Mouse (Mus musculus) urinary bladder, adult 2 months (tissue): ENCODE data around the gene Fbxl15. TPM values are rescaled to one million over a fixed set of nuclear protein-coding genes. Genes with fewer than 3 reads are reported as not detected.

Experiments used
- DNase-seq: peaks from one replicate; pipeline ENCODE4 v3.0.0; 2022; ENCODE audit warnings: low spot score
- polyA plus RNA-seq: library from polyadenylated mRNA; depleted of rRNA; stranded (reverse); fragments of >200 nt; gene quantifications from 2 replicates; pipeline ENCODE4 v1.2.3, GENCODE M21; 2012; rRNA removed

Fbxl15 gene
- polyA plus RNA-seq, 1 experiment = 11.7 TPM

- DNase-seq = no peak
These were observed 20.1 kb downstream of the Fbxl15 start for GRCm38 (mm10) chr19:46347936-46348668.

- DNase-seq = peak; percentile 63
These were observed 20.9 kb downstream of the Fbxl15 start for GRCm38 (mm10) chr19:46348761-46349458.

DNA sequence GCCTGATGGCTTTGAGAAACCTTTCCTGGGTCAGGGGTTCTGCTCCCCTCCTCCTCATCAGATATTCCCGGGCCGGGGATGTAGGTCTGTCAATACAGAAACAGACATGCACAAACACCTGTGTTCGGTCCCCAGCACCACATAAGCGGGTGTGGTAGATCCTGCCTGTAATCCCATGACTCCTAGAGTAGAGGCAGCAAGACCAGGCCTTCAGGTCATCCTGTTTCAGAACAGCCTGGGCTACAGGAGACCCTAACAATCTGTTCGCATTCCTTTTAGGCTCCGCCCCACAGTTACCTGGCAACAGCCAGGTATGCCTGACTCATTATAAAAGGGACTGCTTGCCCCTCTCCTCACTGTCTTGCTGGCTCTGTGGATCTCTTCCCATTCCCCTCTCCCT lies 21.6 kb downstream of the Fbxl15 start:
- no peak for DNase-seq

- no peak for DNase-seq
These were observed 22.4 kb downstream of the Fbxl15 start, which contains the start of gene 2310034G01Rik for GRCm38 (mm10) chr19:46350168-46350932. Gene 2310034G01Rik (minus strand): TSS chr19:46350302.

DNA sequence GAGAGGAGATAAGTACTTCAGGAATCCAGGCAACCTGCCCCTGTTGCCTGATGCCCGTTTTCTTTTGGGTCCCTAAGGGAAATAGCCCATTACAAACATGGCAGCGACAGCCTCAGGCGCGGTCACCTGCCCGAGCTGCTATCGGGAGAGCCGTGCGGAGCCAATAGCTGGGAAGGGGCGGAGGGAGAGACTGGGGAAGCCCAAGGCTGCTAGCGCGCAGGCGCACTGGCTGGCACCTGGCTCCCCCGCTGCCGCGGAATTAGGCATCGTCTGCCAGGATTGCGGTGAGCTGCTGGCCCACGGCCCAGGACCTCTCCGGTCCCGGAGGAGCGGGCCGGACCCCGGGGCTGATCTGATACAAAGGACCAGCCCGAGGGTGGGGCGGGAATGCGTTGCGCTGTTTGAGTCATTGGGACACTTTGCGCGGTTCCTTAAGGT lies 28.7 kb downstream of the Fbxl15 start:
- peak; percentile 72 for DNase-seq

DNA sequence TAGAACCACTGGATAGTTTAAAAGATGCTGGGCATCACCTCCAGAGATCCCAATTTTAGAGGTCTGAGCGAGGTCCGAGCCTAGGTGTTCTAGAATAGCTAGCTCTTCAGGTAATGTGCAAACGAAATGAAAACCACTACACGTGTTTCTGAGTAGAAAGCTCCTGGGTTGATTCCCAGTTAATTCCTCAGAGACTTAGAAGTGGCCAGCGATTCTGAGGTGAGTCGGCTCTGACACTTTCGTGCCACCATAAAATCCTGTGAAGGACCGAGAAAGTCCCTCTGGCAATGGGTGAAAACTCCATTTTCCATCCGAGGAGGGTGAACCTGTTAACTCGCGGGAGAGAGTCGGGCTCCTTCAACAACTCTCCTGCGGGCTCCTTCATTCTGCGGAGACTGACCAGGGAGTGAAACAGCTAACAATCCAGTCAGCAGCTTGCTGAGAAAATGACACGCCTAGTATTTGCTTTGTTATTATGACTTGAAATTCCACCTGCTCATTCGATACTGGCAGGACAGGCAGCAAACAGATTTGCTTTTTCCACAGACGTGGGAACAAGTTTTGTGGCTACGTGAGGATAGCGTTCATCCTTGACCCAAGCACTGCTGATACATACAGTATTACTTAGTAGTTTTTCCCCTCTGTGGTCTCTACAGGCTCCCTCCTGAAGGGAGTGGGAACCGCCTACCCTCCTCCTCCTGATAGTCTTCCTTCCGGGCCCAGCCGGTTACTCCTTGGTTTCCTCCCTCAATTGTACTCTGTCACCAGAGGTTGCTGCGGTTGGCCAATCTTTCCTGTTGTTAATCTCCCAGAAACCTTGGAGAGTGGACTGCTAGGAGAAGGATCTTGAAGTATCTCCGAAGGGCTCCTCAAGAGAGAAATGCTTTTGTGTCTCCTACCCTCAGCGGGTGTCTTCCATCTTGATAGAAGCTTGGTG lies 29.6 kb downstream of the Fbxl15 start:
- no peak for DNase-seq

- no peak for DNase-seq
These were observed 30.4 kb downstream of the Fbxl15 start for GRCm38 (mm10) chr19:46358381-46358780.

DNA sequence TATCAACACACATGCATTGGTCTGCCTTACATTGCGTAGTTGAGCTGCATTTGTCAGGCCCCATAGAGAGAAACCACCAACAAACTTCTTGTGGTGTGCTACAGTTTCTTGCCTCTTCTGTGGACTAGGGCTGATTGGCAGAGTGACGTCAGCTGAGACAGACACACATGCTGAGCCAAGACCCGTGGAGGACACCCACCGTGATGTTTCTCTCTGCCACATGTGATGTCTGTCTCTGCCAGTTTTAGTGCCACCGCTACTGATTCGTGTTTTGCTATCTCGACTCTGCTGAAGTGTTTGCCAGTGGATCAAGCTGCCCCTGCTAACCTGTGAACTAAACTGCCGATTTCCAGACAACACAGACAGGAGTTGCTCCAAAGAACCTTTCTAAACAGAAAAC lies 34.1 kb downstream of the Fbxl15 start:
- no peak for DNase-seq

- DNase-seq = no peak
These were observed 35.5 kb downstream of the Fbxl15 start for GRCm38 (mm10) chr19:46363294-46364009.

DNA sequence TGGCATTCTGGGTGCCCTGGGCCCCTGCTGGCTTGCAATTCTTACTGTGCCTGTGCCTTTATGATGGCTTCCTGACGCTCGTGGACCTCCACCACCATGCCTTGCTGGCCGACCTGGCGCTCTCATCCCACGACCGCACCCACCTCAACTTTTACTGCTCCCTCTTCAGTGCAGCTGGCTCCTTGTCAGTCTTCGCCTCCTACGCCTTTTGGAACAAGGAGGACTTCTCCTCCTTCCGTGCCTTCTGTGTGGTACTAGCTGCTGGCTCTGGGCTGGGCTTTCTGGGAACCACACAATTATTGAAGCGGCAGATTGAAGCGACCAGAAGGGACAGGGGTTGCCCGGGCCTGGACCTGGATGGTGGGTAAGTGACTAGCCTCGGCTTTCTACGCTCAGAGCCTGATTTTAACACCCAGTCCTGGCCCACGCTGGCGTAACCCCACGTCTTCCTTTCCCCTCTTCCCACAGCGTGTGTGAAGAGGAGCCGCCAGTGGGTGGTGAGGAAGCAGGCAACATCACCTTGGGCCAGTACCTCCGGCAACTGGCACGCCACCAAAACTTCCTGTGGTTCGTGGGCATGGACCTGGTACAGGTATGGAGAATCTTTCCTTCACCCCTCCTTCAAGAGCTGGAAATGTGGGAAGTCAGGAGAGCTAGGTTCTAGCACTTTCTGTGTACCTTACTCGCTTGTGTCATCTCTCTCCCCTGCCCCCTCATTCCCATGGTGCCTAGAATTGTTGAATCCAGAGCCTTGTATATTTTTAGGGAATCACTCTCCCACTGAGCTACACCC lies 40.0 kb downstream of the Fbxl15 start:
- DNase-seq = no peak

DNA sequence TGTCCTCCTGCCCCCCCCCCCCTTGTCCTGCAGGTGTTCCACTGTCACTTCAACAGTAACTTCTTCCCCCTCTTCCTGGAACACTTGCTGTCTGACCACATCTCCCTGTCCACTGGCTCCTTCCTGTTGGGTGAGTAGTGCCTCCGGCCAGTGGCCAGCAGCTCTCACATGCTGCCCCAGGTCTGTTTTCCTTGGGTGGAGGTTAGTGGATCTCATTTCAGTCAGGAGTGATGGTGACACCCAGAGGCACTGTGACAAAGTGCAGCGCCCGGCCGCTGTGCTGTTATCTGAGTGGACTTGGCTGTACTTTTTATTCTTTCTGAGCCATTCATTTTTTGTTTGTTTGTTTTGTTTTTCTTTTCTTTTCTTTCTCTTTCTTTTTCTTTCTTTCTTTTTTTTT lies 41.2 kb downstream of the Fbxl15 start:
- DNase-seq = no peak

DNA sequence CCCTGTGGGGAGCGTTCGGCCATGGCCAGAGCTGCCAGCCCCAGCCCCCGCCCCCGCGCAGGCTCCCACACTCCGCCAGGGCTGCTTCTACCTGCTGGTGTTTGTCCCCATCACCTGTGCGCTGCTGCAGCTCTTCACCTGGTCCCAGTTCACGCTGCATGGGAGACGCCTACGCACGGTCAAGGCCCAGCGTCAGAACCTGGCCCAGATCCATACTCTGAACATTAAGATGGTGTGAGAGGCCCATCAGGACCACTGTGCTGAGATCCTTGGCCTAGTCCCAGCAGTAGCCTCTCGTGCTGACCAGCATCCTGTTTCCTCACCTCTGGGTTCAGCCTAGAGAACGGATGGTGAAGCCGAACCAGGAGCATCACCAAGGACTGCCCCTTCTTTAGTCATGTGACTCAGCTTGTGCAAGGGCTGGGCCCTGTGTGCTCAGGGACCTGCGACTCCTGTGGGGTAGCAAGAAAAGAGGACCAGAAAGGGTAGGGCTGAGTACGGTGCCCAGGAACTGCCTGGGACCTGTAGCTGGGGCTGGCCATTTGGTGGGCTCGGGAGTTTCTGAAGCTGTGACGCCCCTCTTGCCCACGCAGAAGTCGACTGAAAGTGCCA lies 46.6 kb downstream of the Fbxl15 start:
- no peak for DNase-seq

- DNase-seq = no peak
These were observed 47.5 kb downstream of the Fbxl15 start for GRCm38 (mm10) chr19:46375489-46375888.

GRCm38 (mm10) chr19:46375891-46376290 lies 47.9 kb downstream of the Fbxl15 start:
- no peak for DNase-seq

Other genes with a start within 250 kb of the Fbxl15 start
- gene Elovl3, start 196.3 kb upstream of the Fbxl15 start, polyA plus RNA-seq = not detected in 2 replicates
- gene Pitx3, start 179.9 kb upstream of the Fbxl15 start, polyA plus RNA-seq = 0.12 and 0.19 TPM in 2 replicates
- 56.3 and 57.5 TPM in 2 replicates for gene Gbf1, start 175.7 kb upstream of the Fbxl15 start, polyA plus RNA-seq
- gene Nfkb2, start 23.9 kb upstream of the Fbxl15 start, polyA plus RNA-seq = 23.0 and 24.7 TPM in 2 replicates
- 156 and 191 TPM in 2 replicates for gene Psd, start 1.0 kb upstream of the Fbxl15 start, polyA plus RNA-seq
- gene Cuedc2, start 10.5 kb downstream of the Fbxl15 start, polyA plus RNA-seq = 114 and 120 TPM in 2 replicates
- 4.8 and 5.2 TPM in 2 replicates for gene Mfsd13a, start 12.9 kb downstream of the Fbxl15 start, polyA plus RNA-seq
- gene 2310034G01Rik, start 22.1 kb downstream of the Fbxl15 start, polyA plus RNA-seq = 2.4 and 3.0 TPM in 2 replicates
- gene Actr1a, start 67.6 kb downstream of the Fbxl15 start, polyA plus RNA-seq = 99.3 and 101 TPM in 2 replicates
- 15.5 and 19.7 TPM in 2 replicates for gene Sufu, start 68.7 kb downstream of the Fbxl15 start, polyA plus RNA-seq
- gene Trim8, start 173.5 kb downstream of the Fbxl15 start, polyA plus RNA-seq = 17.2 and 25.2 TPM in 2 replicates
- gene Arl3, start 245.0 kb downstream of the Fbxl15 start, polyA plus RNA-seq = 93.7 and 103 TPM in 2 replicates
- gene Sfxn2, start 245.2 kb downstream of the Fbxl15 start, polyA plus RNA-seq = 5.8 and 7.5 TPM in 2 replicates